Mouse (Mus musculus): Measurements from ENCODE around the gene Dek. TPM values are rescaled to one million over a fixed set of nuclear protein-coding genes. Genes with fewer than 3 reads are reported as not detected.

The Dek gene
- total RNA-seq (2021): 10 to 100 TPM; 42.1 to 45.6 TPM

- peak; percentile 64 to 81 for DNase-seq (ENCODE audit: extremely low spot score in 1 of 2, low spot score in 1 of 2)
Measured at GRCm38 (mm10) chr13:47105711-47106579, at the start of gene Dek. Dek (minus strand) TSS chr13:47106201.

- DNase-seq (ENCODE audit: extremely low spot score in 1 of 2, low spot score in 1 of 2): no peak
Measured at GRCm38 (mm10) chr13:47154866-47155265, 48.9 kb upstream of the Dek start.

- no peak for DNase-seq (ENCODE audit: extremely low spot score in 1 of 2, low spot score in 1 of 2)
Measured at GRCm38 (mm10) chr13:47153206-47153605, 47.2 kb upstream of the Dek start.

- peak in 1 of 2 experiments; percentile 16 for DNase-seq (ENCODE audit: extremely low spot score in 1 of 2, low spot score in 1 of 2)
Measured at GRCm38 (mm10) chr13:47152390-47152789, 46.4 kb upstream of the Dek start.

- no peak for DNase-seq (ENCODE audit: extremely low spot score in 1 of 2, low spot score in 1 of 2)
Measured at GRCm38 (mm10) chr13:47151060-47151459, 45.1 kb upstream of the Dek start.

- no peak for DNase-seq (ENCODE audit: extremely low spot score in 1 of 2, low spot score in 1 of 2)
Measured at GRCm38 (mm10) chr13:47149993-47150392, 44.0 kb upstream of the Dek start.

- DNase-seq (ENCODE audit: extremely low spot score in 1 of 2, low spot score in 1 of 2): peak in 1 of 2 experiments; percentile 17
Measured at GRCm38 (mm10) chr13:47148573-47148972, 42.6 kb upstream of the Dek start.

- no peak for DNase-seq (ENCODE audit: extremely low spot score in 1 of 2, low spot score in 1 of 2)
Measured at GRCm38 (mm10) chr13:47146388-47146787, 40.4 kb upstream of the Dek start.

GRCm38 (mm10) chr13:47145939-47146338 is 39.9 kb upstream of the Dek start:
- no peak for DNase-seq (ENCODE audit: extremely low spot score in 1 of 2, low spot score in 1 of 2)

- DNase-seq (ENCODE audit: extremely low spot score in 1 of 2, low spot score in 1 of 2): no peak
Measured at GRCm38 (mm10) chr13:47142764-47143163, 36.8 kb upstream of the Dek start.

- no peak for DNase-seq (ENCODE audit: extremely low spot score in 1 of 2, low spot score in 1 of 2)
Measured at GRCm38 (mm10) chr13:47135741-47136140, 29.7 kb upstream of the Dek start.

- DNase-seq (ENCODE audit: extremely low spot score in 1 of 2, low spot score in 1 of 2): no peak
Measured at GRCm38 (mm10) chr13:47134836-47135235, 28.8 kb upstream of the Dek start.

- DNase-seq (ENCODE audit: extremely low spot score in 1 of 2, low spot score in 1 of 2): no peak
Measured at GRCm38 (mm10) chr13:47133058-47133457, 27.1 kb upstream of the Dek start.

- DNase-seq (ENCODE audit: extremely low spot score in 1 of 2, low spot score in 1 of 2): no peak
Measured at GRCm38 (mm10) chr13:47129090-47129489, 23.1 kb upstream of the Dek start.

GRCm38 (mm10) chr13:47125595-47125994 is 19.6 kb upstream of the Dek start:
- DNase-seq (ENCODE audit: extremely low spot score in 1 of 2, low spot score in 1 of 2): no peak

GRCm38 (mm10) chr13:47124986-47125385 is 19.0 kb upstream of the Dek start:
- DNase-seq (ENCODE audit: extremely low spot score in 1 of 2, low spot score in 1 of 2): no peak

GRCm38 (mm10) chr13:47124449-47124848 is 18.4 kb upstream of the Dek start:
- no peak for DNase-seq (ENCODE audit: extremely low spot score in 1 of 2, low spot score in 1 of 2)

GRCm38 (mm10) chr13:47122537-47123430 is 16.8 kb upstream of the Dek start, which contains the start of gene Rnf144b:
Rnf144b (plus strand) TSS chr13:47122656.
- DNase-seq (ENCODE audit: extremely low spot score in 1 of 2, low spot score in 1 of 2): peak; percentile 22 to 38

- DNase-seq (ENCODE audit: extremely low spot score in 1 of 2, low spot score in 1 of 2): no peak
Measured at GRCm38 (mm10) chr13:47121333-47121889, 15.4 kb upstream of the Dek start.

- DNase-seq (ENCODE audit: extremely low spot score in 1 of 2, low spot score in 1 of 2): no peak
Measured at GRCm38 (mm10) chr13:47116000-47116399, 10.0 kb upstream of the Dek start.

GRCm38 (mm10) chr13:47112924-47113323 is 6.9 kb upstream of the Dek start:
- DNase-seq (ENCODE audit: extremely low spot score in 1 of 2, low spot score in 1 of 2): no peak
